Mouse (Mus musculus) ES-Bruce4 (cell line): ENCODE data around the gene Igsf8. TPM values are rescaled to one million over a fixed set of nuclear protein-coding genes. Genes with fewer than 3 reads are reported as not detected.

ENCODE experiments used
- H3K27ac ChIP-seq: 2 replicates; pipeline ENCODE4 v1.5.1; 2012; ENCODE audit warnings: low read length, inconsistent platforms; ENCODE audit not compliant: insufficient read depth
- H3K27me3 ChIP-seq: 2 replicates; pipeline ENCODE4 v1.6.1; 2012; ENCODE audit warnings: mild to moderate bottlenecking, low read length, inconsistent platforms; ENCODE audit not compliant: control insufficient read depth, poor library complexity, insufficient read depth, severe bottlenecking
- H3K36me3 ChIP-seq: 2 replicates; pipeline ENCODE4 v1.6.1; 2012; ENCODE audit warnings: inconsistent platforms, mild to moderate bottlenecking, low read length, moderate library complexity; ENCODE audit not compliant: control insufficient read depth, poor library complexity, insufficient read depth, severe bottlenecking
- H3K4me1 ChIP-seq: one replicate; pipeline ENCODE4 v1.8.1; 2011; ENCODE audit warnings: low read length; ENCODE audit not compliant: control insufficient read depth, insufficient read depth
- H3K4me3 ChIP-seq: 2 replicates; pipeline ENCODE4 v1.5.1; 2011; ENCODE audit warnings: low read depth, mild to moderate bottlenecking, low read length
- H3K9ac ChIP-seq: 2 replicates; pipeline ENCODE4 v1.6.1; 2012; ENCODE audit warnings: low read depth, mild to moderate bottlenecking, inconsistent platforms; ENCODE audit not compliant: poor library complexity, severe bottlenecking
- H3K9me3 ChIP-seq: replicated peaks from 2 replicates; pipeline ENCODE4 v1.6.1; 2012; ENCODE audit warnings: mild to moderate bottlenecking, low read length, inconsistent platforms; ENCODE audit not compliant: control insufficient read depth, poor library complexity, insufficient read depth, severe bottlenecking
- CTCF ChIP-seq: IDR thresholded peaks from one replicate; pipeline ENCODE4 v1.8.1; 2011; ENCODE audit warnings: low read depth, low read length
- EP300 ChIP-seq: IDR thresholded peaks from 2 replicates; pipeline ENCODE4 v1.6.1; 2011; ENCODE audit warnings: low read depth, low read length; ENCODE audit not compliant: insufficient read depth
- POLR2A ChIP-seq: IDR thresholded peaks from one replicate; pipeline ENCODE4 v1.8.1; 2011; ENCODE audit warnings: low read length; ENCODE audit not compliant: insufficient read depth
- polyA plus RNA-seq: library from polyadenylated mRNA; stranded (reverse); fragments of >200 nt; gene quantifications from 2 replicates; pipeline ENCODE4 v1.2.4, GENCODE M21; 2011; ENCODE audit warnings: low read depth; ENCODE audit not compliant: missing spikeins, insufficient read depth, insufficient read length

The Igsf8 gene
- polyA plus RNA-seq, 1 experiment = 35.4 TPM

DNA sequence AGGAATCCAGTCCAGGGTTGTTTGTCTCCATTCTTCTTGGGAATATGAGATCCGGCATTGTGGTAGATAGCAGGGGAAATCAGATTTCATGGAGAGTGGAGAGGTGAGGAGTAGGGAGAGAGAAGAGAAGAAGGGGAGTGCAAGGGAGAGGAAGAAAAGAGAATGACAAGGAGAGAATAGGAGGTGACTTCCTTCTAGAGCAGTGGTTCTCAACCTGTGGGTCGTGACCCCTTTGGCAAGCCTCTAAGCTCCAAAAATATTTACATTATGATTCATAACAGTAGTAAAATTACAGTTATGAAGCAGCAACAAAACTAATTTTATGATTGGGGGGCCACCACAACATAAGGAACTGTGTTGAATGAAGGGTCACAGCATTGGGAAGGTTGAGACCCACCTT lies 71.5 kb downstream of the Igsf8 start:
- no peaks in the 10 kb centered on the region; the same call in 1 of the 2 replicates for H3K9me3 ChIP-seq
- H3K27me3 ChIP-seq = 0 out of 2 replicates have a peak, but pooled peaks cover 2% of the 10 kb centered on the region
- H3K27ac ChIP-seq = no peak overlapping the region
- H3K36me3 ChIP-seq = no peaks in the 10 kb centered on the region
- H3K4me3 ChIP-seq = no peak overlapping the region
- no peaks in the 10 kb centered on the region for H3K4me1 ChIP-seq
- TF ChIP-seq CTCF = no peak
- no peak for TF ChIP-seq EP300
- TF ChIP-seq POLR2A = no peak
- H3K9ac ChIP-seq = no peak overlapping the region

GRCm38 (mm10) chr1:172333512-172333911 lies 72.1 kb downstream of the Igsf8 start:
- no peak overlapping the region for H3K9ac ChIP-seq
- no peaks in the 10 kb centered on the region; the same call in 1 of the 2 replicates for H3K9me3 ChIP-seq
- TF ChIP-seq EP300 = no peak
- peak; percentile 43 for TF ChIP-seq CTCF
- TF ChIP-seq POLR2A = no peak
- no peak overlapping the region for H3K27ac ChIP-seq
- peaks cover 4% of the 10 kb centered on the region; the same call in 1 of the 2 replicates for H3K27me3 ChIP-seq
- H3K4me1 ChIP-seq = no peaks in the 10 kb centered on the region
- H3K4me3 ChIP-seq = no peak overlapping the region
- no peaks in the 10 kb centered on the region for H3K36me3 ChIP-seq

DNA sequence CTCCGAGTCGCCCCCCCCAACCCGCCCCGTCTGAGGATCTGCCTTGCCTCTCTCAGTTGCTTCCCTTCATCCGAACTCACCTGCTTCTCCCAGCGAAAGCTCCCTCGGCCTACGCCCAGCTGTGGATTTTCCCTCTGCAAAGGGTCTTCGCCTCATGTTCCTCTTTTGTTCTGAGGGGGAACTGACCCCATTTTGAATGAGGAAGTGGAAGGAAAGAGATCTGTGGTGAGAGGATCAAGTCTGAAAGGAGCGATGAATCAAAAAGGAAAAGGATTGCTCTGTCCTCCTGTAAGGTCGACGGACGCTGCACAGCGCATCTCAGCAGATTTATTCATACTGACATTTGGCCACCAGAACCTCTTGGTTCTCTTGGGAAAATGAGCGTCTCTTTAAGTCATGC lies 74.4 kb downstream of the Igsf8 start:
- TF ChIP-seq EP300 = no peak
- TF ChIP-seq CTCF = no peak
- TF ChIP-seq POLR2A = no peak
- no peaks in the 10 kb centered on the region for H3K4me1 ChIP-seq
- no peak overlapping the region for H3K9ac ChIP-seq
- H3K36me3 ChIP-seq = no peaks in the 10 kb centered on the region
- no peak overlapping the region for H3K4me3 ChIP-seq
- H3K27ac ChIP-seq = no peak overlapping the region
- H3K27me3 ChIP-seq = peaks cover 7% of the 10 kb centered on the region
- H3K9me3 ChIP-seq = no peaks in the 10 kb centered on the region; the same call in 1 of the 2 replicates

GRCm38 (mm10) chr1:172337411-172338185 lies 76.2 kb downstream of the Igsf8 start:
- Histone ChIP-seq H3K9ac (no peak overlapping the region), H3K9me3 (no peaks in the 10 kb centered on the region; the same call in 1 of the 2 replicates), H3K4me1 (no peaks in the 10 kb centered on the region), H3K27me3 (peaks cover 7% of the 10 kb centered on the region), H3K4me3 (no peak overlapping the region), H3K36me3 (no peaks in the 10 kb centered on the region), H3K27ac (no peak overlapping the region)
- no peak for TF ChIP-seq CTCF
- no peak for TF ChIP-seq EP300
- no peak for TF ChIP-seq POLR2A

- Histone ChIP-seq H3K4me3 (peak within 1 kb of the TSS; percentile 81), H3K27me3 (peaks cover 7% of the 10 kb centered on the region), H3K27ac (no peak within 1 kb of the TSS), H3K9me3 (no peaks in the 10 kb centered on the region; the same call in 1 of the 2 replicates), H3K4me1 (no peaks in the 10 kb centered on the region), H3K9ac (peak within 1 kb of the TSS; percentile 44; the same call in 1 of the 2 replicates), H3K36me3 (no peaks in the 10 kb centered on the region)
- no peak for TF ChIP-seq CTCF
- no peak for TF ChIP-seq EP300
- peak; percentile 16 for TF ChIP-seq POLR2A
These were observed 79.4 kb downstream of the Igsf8 start, which contains the start of gene Kcnj10 for GRCm38 (mm10) chr1:172340729-172341321. Gene Kcnj10 (plus strand): TSS chr1:172341210.
